28 mouse cellular contexts compared by ENCODE assay signal in the genomic region with DNA sequence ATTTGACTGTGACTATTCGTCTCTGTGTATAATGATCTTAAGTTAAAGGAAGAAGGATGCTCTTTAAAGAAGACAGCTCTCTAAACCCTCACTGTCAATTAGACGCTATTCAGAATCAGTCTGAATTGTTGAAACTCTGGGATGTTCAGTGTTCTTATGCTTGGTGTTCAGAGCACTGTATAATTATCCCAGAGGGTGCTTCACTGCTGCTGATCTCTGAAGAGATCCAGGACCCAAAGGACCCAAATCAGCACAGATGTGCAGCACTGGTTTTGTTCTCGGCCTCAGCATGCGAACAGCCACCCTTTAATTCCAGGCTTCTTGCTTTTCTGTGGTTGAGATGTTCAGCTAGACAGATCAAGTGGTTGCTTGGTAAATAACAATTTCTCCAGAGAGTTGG.
DNase-seq lines count a peak whose midpoint lies in the region; ATAC-seq lines count a peak whose summit lies in the region.
"Had no signal": no experiment of that assay in that cellular context is flagged by ENCODE, and none has a peak within 500 bp of the region (broad histone marks: within the 10 kb centered on the region; RNA-seq: fewer than 3 reads in every experiment).

No protein-coding gene starts in this region.

- no peaks in the 10 kb centered on the region for H3K36me3 ChIP-seq in forebrain, embryonic 13.5 days (ENCODE audit: poor library complexity, severe bottlenecking)
- H3K36me3 ChIP-seq in forebrain, embryonic 10.5 days (replicated peaks) = no peaks in the 10 kb centered on the region
- no peaks in the 10 kb centered on the region for H3K36me3 ChIP-seq in forebrain, embryonic 16.5 days (ENCODE audit: control insufficient read depth, insufficient read depth)
- H3K36me3 ChIP-seq: embryonic facial prominence, embryonic 10.5 days; embryonic facial prominence, embryonic 13.5 days; G1E; heart, embryonic 10.5 days; heart, embryonic 13.5 days; hindbrain, embryonic 12.5 days; hindbrain, embryonic 15.5 days had no signal

- 76% methylated on average over 4 of the region's 4 CpGs for WGBS in forebrain, embryonic 13.5 days
- 88% methylated on average over 4 of the region's 4 CpGs for WGBS in forebrain, embryonic 10.5 days
- WGBS in forebrain, embryonic 16.5 days = 63% methylated on average over 4 of the region's 4 CpGs

- H3K9me3 ChIP-seq in forebrain, embryonic 13.5 days (replicated peaks) = no peaks in the 10 kb centered on the region
- H3K9me3 ChIP-seq in forebrain, embryonic 10.5 days = no peaks in the 10 kb centered on the region
- H3K9me3 ChIP-seq in forebrain, embryonic 16.5 days (ENCODE audit: control insufficient read depth, low read length) = no peaks in the 10 kb centered on the region
- H3K9me3 ChIP-seq: embryonic facial prominence, embryonic 10.5 days; embryonic facial prominence, embryonic 13.5 days; G1E; heart, embryonic 10.5 days; heart, embryonic 13.5 days; hindbrain, embryonic 12.5 days; hindbrain, embryonic 15.5 days had no signal

- no peaks in the 10 kb centered on the region for H3K27me3 ChIP-seq in forebrain, embryonic 13.5 days
- H3K27me3 ChIP-seq in forebrain, embryonic 10.5 days (ENCODE audit: poor library complexity, severe bottlenecking) = no peaks in the 10 kb centered on the region
- H3K27me3 ChIP-seq in forebrain, embryonic 16.5 days (replicated peaks; ENCODE audit: control insufficient read depth, insufficient read depth, low read length) = no peaks in the 10 kb centered on the region
- H3K27me3 ChIP-seq: CH12.LX; embryonic facial prominence, embryonic 13.5 days; heart, embryonic 13.5 days; hindbrain, embryonic 12.5 days; hindbrain, embryonic 15.5 days; Patski had no signal

- DNase-seq in forebrain, embryonic 10.5 days (ENCODE audit: extremely low spot score, low spot score) = no peak
- no peak for DNase-seq in frontal cortex, postnatal 25 days (ENCODE audit: low spot score in 2 of 2)
- DNase-seq in heart, postnatal 14 days = no peak
- DNase-seq: adrenal gland, postnatal 10 days; adrenal gland, postnatal 36 days; cerebellum, adult 11-12 months; cerebellum, adult 8-10 months; cerebellum, postnatal 10 days; cerebellum, postnatal 36 days; embryo, embryonic 11 days; gastrocnemius, postnatal 10 days; gastrocnemius, postnatal 36 days; heart, adult 2 months had no signal

- intact Hi-C loops in heart, postnatal 14 days (cut with DNase I) = no loop called here

- ATAC-seq in forebrain, embryonic 13.5 days = peak; percentile 75; the same call in 1 of the 2 replicates
- ATAC-seq in frontal cortex, adult (ENCODE audit: low TSS enrichment) = peak; percentile 78
- ATAC-seq in forebrain, embryonic 16.5 days = peak; percentile 86
- no peak for ATAC-seq in CD4-positive, CD25-positive, alpha-beta regulatory T cell, adult 4 months
- ATAC-seq: intestine, postnatal 0 days; Patski had no signal

- no peaks in the 10 kb centered on the region for H3K4me1 ChIP-seq in forebrain, embryonic 13.5 days
- no peaks in the 10 kb centered on the region for H3K4me1 ChIP-seq in forebrain, embryonic 10.5 days
- no peaks in the 10 kb centered on the region for H3K4me1 ChIP-seq in forebrain, embryonic 16.5 days (replicated peaks; ENCODE audit: control insufficient read depth, insufficient read depth, low read length)
- H3K4me1 ChIP-seq: embryonic facial prominence, embryonic 10.5 days; embryonic facial prominence, embryonic 13.5 days; heart, embryonic 10.5 days; heart, embryonic 13.5 days; hindbrain, embryonic 12.5 days; hindbrain, embryonic 15.5 days had no signal

- H3K4me3 ChIP-seq in forebrain, embryonic 13.5 days = no peak overlapping the region
- H3K4me3 ChIP-seq in forebrain, embryonic 10.5 days = no peak overlapping the region
- H3K4me3 ChIP-seq in forebrain, embryonic 16.5 days (replicated peaks; ENCODE audit: low read length) = no peak overlapping the region
- H3K4me3 ChIP-seq: embryonic facial prominence, embryonic 10.5 days; embryonic facial prominence, embryonic 13.5 days; erythroblast, embryonic 14.5 days; heart, adult 2 months; heart, embryonic 10.5 days; heart, embryonic 13.5 days; hindbrain, embryonic 12.5 days; hindbrain, embryonic 15.5 days had no signal

- no peak overlapping the region for H3K4me2 ChIP-seq in forebrain, embryonic 13.5 days
- no peak overlapping the region for H3K4me2 ChIP-seq in forebrain, embryonic 16.5 days (ENCODE audit: low read length)
- H3K4me2 ChIP-seq: embryonic facial prominence, embryonic 13.5 days; heart, embryonic 13.5 days; hindbrain, embryonic 12.5 days; hindbrain, embryonic 15.5 days had no signal

- no peak overlapping the region for H3K27ac ChIP-seq in forebrain, embryonic 13.5 days
- no peak overlapping the region for H3K27ac ChIP-seq in forebrain, embryonic 10.5 days
- no peak overlapping the region for H3K27ac ChIP-seq in forebrain, embryonic 16.5 days (ENCODE audit: low read length)
- H3K27ac ChIP-seq: embryonic facial prominence, embryonic 10.5 days; embryonic facial prominence, embryonic 13.5 days; heart, adult 2 months; heart, embryonic 10.5 days; heart, embryonic 13.5 days; hindbrain, embryonic 12.5 days; hindbrain, embryonic 15.5 days had no signal

- no peak overlapping the region for H3K9ac ChIP-seq in forebrain, embryonic 13.5 days
- H3K9ac ChIP-seq in forebrain, embryonic 16.5 days (replicated peaks; ENCODE audit: low read depth, low read length) = no peak overlapping the region
- H3K9ac ChIP-seq: embryonic facial prominence, embryonic 13.5 days; heart, embryonic 13.5 days; hindbrain, embryonic 12.5 days; hindbrain, embryonic 15.5 days had no signal
